In genomic region chr5:120988373-120988772, GRCm38 (mm10) we compare ENCODE assay signal across 33 mouse cellular contexts. TPM values are rescaled to one million over a fixed set of nuclear protein-coding genes. Genes with fewer than 3 reads are reported as not detected.
DNase-seq lines count a peak whose midpoint lies in the region; TF ChIP-seq lines count a peak whose summit lies in the region.
"Had no signal": no experiment of that assay in that cellular context is flagged by ENCODE, and none has a peak within 500 bp of the region (broad histone marks: within the 10 kb centered on the region; RNA-seq: fewer than 3 reads in every experiment).

No protein-coding gene starts in this region.

- H3K36me3 ChIP-seq in CH12.LX (replicated peaks in 1 of 2; ENCODE audit: control insufficient read depth in 1 of 2, insufficient read depth in 1 of 2, low read length in 1 of 2), result no peaks in the 10 kb centered on the region
- H3K36me3 ChIP-seq: embryonic facial prominence, embryonic 10.5 days; embryonic facial prominence, embryonic 13.5 days; forebrain, embryonic 10.5 days; G1E; hindbrain, embryonic 12.5 days; hindbrain, embryonic 15.5 days had no signal

- dilution Hi-C loops in CH12.LX (cut with MboI; ENCODE audit: extremely low pct_ligation_motif_present, extremely low pct_unique_long_range_greater_than_20kb, low sequenced_read_pairs), result no loop called here

- H3K4me2 ChIP-seq in CH12.LX (ENCODE audit: insufficient read depth, low read depth, poor library complexity, severe bottlenecking), result no peak overlapping the region
- H3K4me2 ChIP-seq: embryonic facial prominence, embryonic 13.5 days; forebrain, embryonic 13.5 days; heart, embryonic 11.5 days; hindbrain, embryonic 12.5 days; hindbrain, embryonic 15.5 days had no signal

- in situ Hi-C loops in CH12.LX (cut with MboI; ENCODE audit: low pct_ligation_motif_present, low pct_unique_long_range_greater_than_20kb, low sequenced_read_pairs), result no loop called here

- H3K79me2 ChIP-seq in CH12.LX (replicated peaks; ENCODE audit: control insufficient read depth, extremely low read depth, insufficient read depth, poor library complexity, severe bottlenecking), result no peaks in the 10 kb centered on the region

- H3K27me3 ChIP-seq in CH12.LX (replicated peaks), result peaks cover 56% of the 10 kb centered on the region
- H3K27me3 ChIP-seq: embryonic facial prominence, embryonic 13.5 days; hindbrain, embryonic 12.5 days; hindbrain, embryonic 15.5 days had no signal

- intact Hi-C loops in gastrocnemius, adult 2 months (cut with DNase I), result no loop called here

- TF ChIP-seq RAD21 in CH12.LX (IDR thresholded peaks at IDR 0.05; ENCODE audit: low read depth, low read length), result no peak

- no peak for TF ChIP-seq EP300 in CH12.LX (IDR thresholded peaks at IDR 0.05; ENCODE audit: low read length)

- H3K27ac ChIP-seq in CH12.LX (ENCODE audit: insufficient read depth, low read depth), result no peak overlapping the region
- H3K27ac ChIP-seq in gastrocnemius, adult 2 months, result no peak overlapping the region
- H3K27ac ChIP-seq: embryonic facial prominence, embryonic 10.5 days; embryonic facial prominence, embryonic 13.5 days; forebrain, embryonic 10.5 days; forebrain, embryonic 13.5 days; hindbrain, embryonic 12.5 days; hindbrain, embryonic 15.5 days had no signal

- no peak for TF ChIP-seq POLR2A in CH12.LX (IDR thresholded peaks at IDR 0.05; ENCODE audit: low read depth, low read length)

- no peak overlapping the region for H3K9ac ChIP-seq in CH12.LX (ENCODE audit: insufficient read depth, low read depth)
- H3K9ac ChIP-seq: embryonic facial prominence, embryonic 13.5 days; forebrain, embryonic 13.5 days; hindbrain, embryonic 12.5 days; hindbrain, embryonic 15.5 days had no signal

- TF ChIP-seq CTCF in CH12.LX (conservative IDR thresholded peaks at IDR 0.05 in 1 of 2, IDR thresholded peaks at IDR 0.05 in 1 of 2; ENCODE audit: low read depth in 2 of 2, low read length in 2 of 2), result no peak
- TF ChIP-seq CTCF in gastrocnemius, adult 2 months (IDR thresholded peaks at IDR 0.05), result no peak

- DNase-seq in A20 (ENCODE audit: low read depth, low spot score) (peak; percentile 4), CH12.LX (ENCODE audit: extremely low read depth) (no peak), ZHBTc4 (ENCODE audit: low read depth, low spot score) (peak; percentile 47)
- DNase-seq in gastrocnemius, adult 2 months, result no peak
- no peak for DNase-seq in gastrocnemius, postnatal 10 days
- no peak for DNase-seq in gastrocnemius, postnatal 25 days
- DNase-seq: adrenal gland, adult 8-10 months; adrenal gland, postnatal 25 days; B cell, adult 2 months; cerebellum, adult 11-12 months; cerebellum, adult 8-10 months; cerebellum, postnatal 10 days; cerebellum, postnatal 36 days; embryo, embryonic 11 days; gastrocnemius, postnatal 36 days; heart, adult 11 months; kidney, adult 11 months had no signal

- no peaks in the 10 kb centered on the region for H3K9me3 ChIP-seq in CH12.LX (replicated peaks; ENCODE audit: low read length)
- H3K9me3 ChIP-seq: embryonic facial prominence, embryonic 10.5 days; embryonic facial prominence, embryonic 13.5 days; forebrain, embryonic 10.5 days; forebrain, embryonic 13.5 days; G1E; hindbrain, embryonic 12.5 days; hindbrain, embryonic 15.5 days had no signal

- H3K4me3 ChIP-seq in CH12.LX (replicated peaks in 1 of 3; ENCODE audit: low read depth in 2 of 3, low read length in 2 of 3, poor library complexity in 1 of 3), result no peak overlapping the region
- H3K4me3 ChIP-seq in gastrocnemius, adult 2 months, result no peak overlapping the region
- H3K4me3 ChIP-seq: embryonic facial prominence, embryonic 10.5 days; embryonic facial prominence, embryonic 13.5 days; erythroblast, embryonic 14.5 days; forebrain, embryonic 10.5 days; forebrain, embryonic 13.5 days; hindbrain, embryonic 12.5 days; hindbrain, embryonic 15.5 days had no signal

- no peaks in the 10 kb centered on the region for H3K4me1 ChIP-seq in CH12.LX (ENCODE audit: control insufficient read depth in 1 of 2, insufficient read depth in 2 of 2)
- H3K4me1 ChIP-seq: embryonic facial prominence, embryonic 10.5 days; embryonic facial prominence, embryonic 13.5 days; forebrain, embryonic 10.5 days; forebrain, embryonic 13.5 days; hindbrain, embryonic 12.5 days had no signal

TF ChIP-seq in CH12.LX, 34 proteins besides CTCF, POLR2A, EP300 and RAD21:
- peak; percentile 68 for TF ChIP-seq USF1 (IDR thresholded peaks at IDR 0.05; ENCODE audit: low read depth, low read length)
- TF ChIP-seq USF2 (conservative IDR thresholded peaks at IDR 0.05; ENCODE audit: low read depth, low read length), result peak; percentile 77
- TF ChIP-seq POLR2AphosphoS2 (IDR thresholded peaks at IDR 0.05; ENCODE audit: low read depth, low read length), result no peak

RNA-seq across cellular contexts. Expression of gene Rph3a, which starts 21.5 kb away (rescaled TPM):
- total RNA-seq in CH12.LX (2012; rRNA removed), result not detected in 2 replicates
- total RNA-seq in CH12.LX (2014; rRNA removed), result not detected in 2 replicates
- not detected in 2 replicates for polyA plus RNA-seq in CH12.LX (2012; ENCODE audit: insufficient read length, low read depth)
- total RNA-seq in gastrocnemius, adult 2 months (2021), result not detected
- total RNA-seq in gastrocnemius, postnatal 10 days (2021), result under 1 TPM; 0.35 to 0.47 TPM
- under 1 TPM in 1 of 2 experiments, not detected in 1; 0.11 TPM for total RNA-seq in gastrocnemius, postnatal 25 days (2021)
- total RNA-seq: G1E; gastrocnemius, adult 18-20 months; gastrocnemius, postnatal 36 days; hematopoietic stem cell, adult 5-6 weeks had no signal
- polyA plus RNA-seq: activated CD4-positive, CD25-positive, alpha-beta regulatory T cell, adult 4 months; CD4-positive, CD25-positive, alpha-beta regulatory T cell, adult 4 months; erythroblast, embryonic 14.5 days; G1E; heart, embryonic 11.5 days; heart, embryonic 14.5 days; heart, postnatal 0 days; Patski had no signal

Comparison
In these comparisons a context has a peak if more than half of its experiments do, and no peak if none do; other contexts are left out.
1. DNase-seq: peak in A20 (single experiment) and ZHBTc4 (single experiment); none in CH12.LX (single experiment), gastrocnemius, adult 2 months (single experiment), gastrocnemius, postnatal 10 days (single experiment) and gastrocnemius, postnatal 25 days (single experiment).